Mouse (Mus musculus): ENCODE measurements at regions not wholly inside any gene's neighbourhood (a gene's known extent, or its start where the extent isn't known, plus 50 kb on each side); places are given as distances from the start of the nearest gene placed in this dataset.

DNA sequence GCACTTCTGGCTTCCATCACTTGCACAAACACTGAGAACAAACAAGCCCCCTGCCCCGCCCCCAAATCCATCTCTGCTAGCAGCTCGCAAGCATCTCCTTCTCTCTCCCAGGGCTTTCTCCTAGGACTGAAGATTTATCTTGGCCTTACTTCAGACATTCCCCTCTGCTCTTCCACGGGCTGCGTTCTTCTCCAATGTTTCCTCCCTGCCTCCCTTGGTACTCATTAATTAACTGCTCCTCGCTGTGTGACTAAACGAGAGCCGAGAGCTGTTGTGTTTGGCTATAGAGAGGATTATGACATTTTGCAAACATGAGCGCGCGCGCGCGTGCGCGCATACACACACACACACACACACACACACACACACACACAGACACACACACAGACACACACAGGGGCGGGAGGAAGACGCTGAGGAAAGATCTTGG is 164.8 kb upstream of the Ptbp2 start:
- H3K9me3 ChIP-seq (replicated peaks; ENCODE audit: control insufficient read depth, low read length) = no peaks in the 10 kb centered on the region
- peak overlapping the region; percentile 52 for H3K4me2 ChIP-seq (ENCODE audit: low read depth, low read length)
- no peaks in the 10 kb centered on the region for H3K27me3 ChIP-seq (ENCODE audit: control insufficient read depth, insufficient read depth, low read length)
- H3K4me3 ChIP-seq (replicated peaks; ENCODE audit: low read length) = peak overlapping the region; percentile 30
- WGBS = 12% methylated on average over 17 of the region's 17 CpGs
- peak; percentile 88 for ATAC-seq (ENCODE audit: insufficient read depth, low FRiP score)
- H3K9ac ChIP-seq (ENCODE audit: low read length) = 0 out of 2 replicates have a peak overlapping the region, but pooled peaks have one; percentile 8
- H3K27ac ChIP-seq (ENCODE audit: low read length) = no peak overlapping the region
- no peaks in the 10 kb centered on the region for H3K4me1 ChIP-seq (ENCODE audit: control insufficient read depth, insufficient read depth, low read length)
- no peaks in the 10 kb centered on the region for H3K36me3 ChIP-seq (ENCODE audit: control insufficient read depth, insufficient read depth, low read length)

DNA sequence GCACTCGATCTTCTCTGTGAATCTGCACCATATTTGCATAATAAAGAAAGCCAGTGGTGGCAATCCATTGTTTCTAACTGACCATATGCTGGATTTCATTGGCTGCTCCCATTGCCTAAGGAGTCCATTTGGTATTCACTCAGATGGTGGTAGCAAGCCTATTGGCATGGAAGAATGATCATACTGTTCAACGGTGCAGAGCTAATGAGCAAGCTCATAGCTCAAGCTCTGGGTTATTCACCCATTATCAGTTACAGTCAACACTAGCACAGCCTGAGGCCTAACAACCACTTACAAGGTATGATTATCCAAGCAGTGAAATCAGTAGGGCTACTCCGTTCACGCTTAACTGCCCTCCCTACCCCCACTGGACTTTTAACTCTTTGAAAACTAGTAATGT is 162.9 kb upstream of the Ptbp2 start:
- ATAC-seq (ENCODE audit: insufficient read depth, low FRiP score) = no peak
- Histone ChIP-seq H3K9me3 (replicated peaks; ENCODE audit: control insufficient read depth, low read length) (no peaks in the 10 kb centered on the region), H3K36me3 (ENCODE audit: control insufficient read depth, insufficient read depth, low read length) (no peaks in the 10 kb centered on the region), H3K4me2 (ENCODE audit: low read depth, low read length) (no peak overlapping the region), H3K27ac (ENCODE audit: low read length) (no peak overlapping the region), H3K4me3 (replicated peaks; ENCODE audit: low read length) (no peak overlapping the region), H3K4me1 (ENCODE audit: control insufficient read depth, insufficient read depth, low read length) (no peaks in the 10 kb centered on the region), H3K27me3 (ENCODE audit: control insufficient read depth, insufficient read depth, low read length) (no peaks in the 10 kb centered on the region), H3K9ac (ENCODE audit: low read length) (no peak overlapping the region)
- 80% methylated on average over 4 of the region's 4 CpGs for WGBS

DNA sequence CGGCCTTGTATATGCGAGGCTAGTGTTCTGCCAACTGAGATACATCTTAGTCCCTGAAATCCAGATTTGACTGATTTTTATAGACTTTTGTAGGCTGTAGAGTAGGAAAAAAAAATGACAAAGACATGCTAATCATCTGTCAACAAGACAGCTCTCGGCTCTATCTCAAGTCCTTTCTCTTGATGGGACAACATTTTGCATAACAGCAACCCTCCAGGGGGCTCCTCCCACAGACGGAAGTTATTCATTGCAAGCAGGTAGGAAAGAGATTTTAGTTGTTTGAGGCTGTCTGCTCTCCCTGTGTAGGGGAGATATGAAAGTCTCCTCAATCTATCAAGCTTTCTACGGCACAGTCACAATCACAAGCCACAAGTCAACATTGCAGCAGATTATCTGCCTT is 159.8 kb upstream of the Ptbp2 start:
- WGBS = 62% methylated on average over 5 of the region's 5 CpGs
- Histone ChIP-seq H3K36me3 (ENCODE audit: control insufficient read depth, insufficient read depth, low read length) (no peaks in the 10 kb centered on the region), H3K9me3 (replicated peaks; ENCODE audit: control insufficient read depth, low read length) (no peaks in the 10 kb centered on the region), H3K4me1 (ENCODE audit: control insufficient read depth, insufficient read depth, low read length) (no peaks in the 10 kb centered on the region), H3K27ac (ENCODE audit: low read length) (no peak overlapping the region), H3K27me3 (ENCODE audit: control insufficient read depth, insufficient read depth, low read length) (no peaks in the 10 kb centered on the region), H3K9ac (ENCODE audit: low read length) (no peak overlapping the region), H3K4me3 (replicated peaks; ENCODE audit: low read length) (no peak overlapping the region), H3K4me2 (ENCODE audit: low read depth, low read length) (no peak overlapping the region)
- no peak for ATAC-seq (ENCODE audit: insufficient read depth, low FRiP score)

- no peak overlapping the region for H3K27ac ChIP-seq (ENCODE audit: low read length)
- H3K4me1 ChIP-seq (ENCODE audit: control insufficient read depth, insufficient read depth, low read length) = no peaks in the 10 kb centered on the region
- no peak overlapping the region for H3K4me3 ChIP-seq (replicated peaks; ENCODE audit: low read length)
- no peaks in the 10 kb centered on the region for H3K9me3 ChIP-seq (replicated peaks; ENCODE audit: control insufficient read depth, low read length)
- no peaks in the 10 kb centered on the region for H3K36me3 ChIP-seq (ENCODE audit: control insufficient read depth, insufficient read depth, low read length)
- ATAC-seq (ENCODE audit: insufficient read depth, low FRiP score) = 0 out of 2 replicates have a peak, but pooled peaks have one; percentile 10
- no peak overlapping the region for H3K4me2 ChIP-seq (ENCODE audit: low read depth, low read length)
- no peak overlapping the region for H3K9ac ChIP-seq (ENCODE audit: low read length)
- no peaks in the 10 kb centered on the region for H3K27me3 ChIP-seq (ENCODE audit: control insufficient read depth, insufficient read depth, low read length)
- WGBS = 64% methylated on average over 1 of the region's 1 CpGs
These were observed 154.8 kb upstream of the Ptbp2 start for GRCm38 (mm10) chr3:119939091-119939490.

DNA sequence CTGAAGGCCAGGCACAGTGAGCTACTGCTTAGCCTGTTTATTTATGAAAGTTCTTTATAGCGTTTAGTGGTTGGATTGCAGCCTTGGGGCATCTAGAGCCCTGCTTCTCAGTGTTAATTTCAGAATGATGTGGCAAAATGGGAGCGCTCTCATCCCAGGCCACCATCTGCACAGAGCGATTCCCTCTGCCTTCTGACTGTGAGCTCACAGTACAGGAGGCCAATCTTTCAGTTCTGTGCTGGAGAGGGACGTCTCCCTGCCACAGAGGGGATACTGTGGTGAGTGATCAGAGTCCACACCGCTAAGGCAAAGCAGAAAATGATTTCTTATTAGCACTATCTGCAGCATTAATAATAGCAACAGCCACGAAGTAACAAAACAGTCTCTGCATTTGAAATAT is 154.2 kb upstream of the Ptbp2 start:
- WGBS = 52% methylated on average over 6 of the region's 6 CpGs
- Histone ChIP-seq H3K9me3 (replicated peaks; ENCODE audit: control insufficient read depth, low read length) (no peaks in the 10 kb centered on the region), H3K4me1 (ENCODE audit: control insufficient read depth, insufficient read depth, low read length) (peaks cover 3% of the 10 kb centered on the region), H3K9ac (ENCODE audit: low read length) (no peak overlapping the region), H3K4me2 (ENCODE audit: low read depth, low read length) (no peak overlapping the region), H3K27me3 (ENCODE audit: control insufficient read depth, insufficient read depth, low read length) (no peaks in the 10 kb centered on the region), H3K27ac (ENCODE audit: low read length) (no peak overlapping the region), H3K36me3 (ENCODE audit: control insufficient read depth, insufficient read depth, low read length) (no peaks in the 10 kb centered on the region), H3K4me3 (replicated peaks; ENCODE audit: low read length) (no peak overlapping the region)
- no peak for ATAC-seq (ENCODE audit: insufficient read depth, low FRiP score)

DNA sequence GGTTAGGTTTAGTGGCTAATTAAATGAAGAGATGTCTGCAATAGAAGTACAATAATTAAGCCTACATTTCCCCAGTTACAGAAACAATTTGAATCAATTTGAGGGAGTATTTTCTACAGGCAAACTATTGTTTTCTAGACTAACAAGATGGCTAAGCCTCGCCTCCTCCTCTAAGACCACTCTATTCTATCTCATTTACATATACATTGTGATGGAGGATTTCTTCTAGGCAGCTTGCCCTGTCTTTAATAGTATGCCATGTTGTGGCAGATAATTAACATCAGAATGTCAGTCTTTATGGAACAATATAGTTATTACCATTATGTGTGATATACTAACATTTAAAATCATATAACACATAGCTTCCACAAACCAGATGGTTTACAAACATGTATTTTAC is 152.3 kb upstream of the Ptbp2 start:
- Histone ChIP-seq H3K4me2 (ENCODE audit: low read depth, low read length) (no peak overlapping the region), H3K9ac (ENCODE audit: low read length) (no peak overlapping the region), H3K4me3 (replicated peaks; ENCODE audit: low read length) (no peak overlapping the region), H3K27ac (ENCODE audit: low read length) (no peak overlapping the region), H3K36me3 (ENCODE audit: control insufficient read depth, insufficient read depth, low read length) (no peaks in the 10 kb centered on the region), H3K4me1 (ENCODE audit: control insufficient read depth, insufficient read depth, low read length) (peaks cover 8% of the 10 kb centered on the region), H3K9me3 (replicated peaks; ENCODE audit: control insufficient read depth, low read length) (no peaks in the 10 kb centered on the region), H3K27me3 (ENCODE audit: control insufficient read depth, insufficient read depth, low read length) (no peaks in the 10 kb centered on the region)
- no peak for ATAC-seq (ENCODE audit: insufficient read depth, low FRiP score)
- 88% methylated on average over 1 of the region's 1 CpGs for WGBS

DNA sequence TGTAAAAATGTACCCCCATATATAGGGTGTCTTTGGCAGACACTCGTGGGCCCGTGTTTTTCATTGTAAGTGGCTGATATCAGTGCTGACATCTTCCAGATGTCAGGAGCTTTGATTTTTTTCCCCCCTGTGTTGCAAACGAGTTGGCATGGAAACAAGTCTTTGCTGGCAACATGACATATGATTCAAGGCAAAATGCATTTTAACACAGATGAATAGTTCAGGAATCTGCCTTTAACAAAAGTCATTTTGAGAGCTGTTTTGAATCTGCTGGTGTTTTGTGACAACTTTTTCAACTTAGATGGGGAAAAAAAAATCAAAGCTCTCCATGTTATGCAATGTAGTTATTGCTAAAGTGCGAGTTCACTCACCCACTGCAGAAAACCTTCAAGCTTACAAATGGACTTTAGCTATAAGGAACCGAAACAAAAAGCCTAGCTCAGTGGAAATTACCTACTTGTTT is 148.8 kb upstream of the Ptbp2 start:
- WGBS = 28% methylated on average over 5 of the region's 5 CpGs

GRCm38 (mm10) chr3:119928281-119928680 is 144.0 kb upstream of the Ptbp2 start:
- Histone ChIP-seq H3K9me3 (replicated peaks; ENCODE audit: control insufficient read depth, low read length) (no peaks in the 10 kb centered on the region), H3K27me3 (ENCODE audit: control insufficient read depth, insufficient read depth, low read length) (no peaks in the 10 kb centered on the region), H3K4me1 (ENCODE audit: control insufficient read depth, insufficient read depth, low read length) (peaks cover 4% of the 10 kb centered on the region), H3K9ac (ENCODE audit: low read length) (no peak overlapping the region), H3K4me2 (ENCODE audit: low read depth, low read length) (no peak overlapping the region), H3K27ac (ENCODE audit: low read length) (no peak overlapping the region), H3K4me3 (replicated peaks; ENCODE audit: low read length) (no peak overlapping the region), H3K36me3 (ENCODE audit: control insufficient read depth, insufficient read depth, low read length) (no peaks in the 10 kb centered on the region)
- WGBS = 52% methylated on average over 2 of the region's 2 CpGs
- no peak for ATAC-seq (ENCODE audit: insufficient read depth, low FRiP score)

More for the DNA sequence above, 148.8 kb upstream of the Ptbp2 start:
- Histone ChIP-seq H3K27ac (ENCODE audit: low read length) (no peak overlapping the region), H3K9me3 (replicated peaks; ENCODE audit: control insufficient read depth, low read length) (no peaks in the 10 kb centered on the region), H3K27me3 (ENCODE audit: control insufficient read depth, insufficient read depth, low read length) (no peaks in the 10 kb centered on the region), H3K4me1 (ENCODE audit: control insufficient read depth, insufficient read depth, low read length) (peaks cover 8% of the 10 kb centered on the region), H3K4me3 (replicated peaks; ENCODE audit: low read length) (no peak overlapping the region), H3K9ac (ENCODE audit: low read length) (no peak overlapping the region), H3K36me3 (ENCODE audit: control insufficient read depth, insufficient read depth, low read length) (no peaks in the 10 kb centered on the region), H3K4me2 (ENCODE audit: low read depth, low read length) (no peak overlapping the region)
- no peak for ATAC-seq (ENCODE audit: insufficient read depth, low FRiP score)

DNA sequence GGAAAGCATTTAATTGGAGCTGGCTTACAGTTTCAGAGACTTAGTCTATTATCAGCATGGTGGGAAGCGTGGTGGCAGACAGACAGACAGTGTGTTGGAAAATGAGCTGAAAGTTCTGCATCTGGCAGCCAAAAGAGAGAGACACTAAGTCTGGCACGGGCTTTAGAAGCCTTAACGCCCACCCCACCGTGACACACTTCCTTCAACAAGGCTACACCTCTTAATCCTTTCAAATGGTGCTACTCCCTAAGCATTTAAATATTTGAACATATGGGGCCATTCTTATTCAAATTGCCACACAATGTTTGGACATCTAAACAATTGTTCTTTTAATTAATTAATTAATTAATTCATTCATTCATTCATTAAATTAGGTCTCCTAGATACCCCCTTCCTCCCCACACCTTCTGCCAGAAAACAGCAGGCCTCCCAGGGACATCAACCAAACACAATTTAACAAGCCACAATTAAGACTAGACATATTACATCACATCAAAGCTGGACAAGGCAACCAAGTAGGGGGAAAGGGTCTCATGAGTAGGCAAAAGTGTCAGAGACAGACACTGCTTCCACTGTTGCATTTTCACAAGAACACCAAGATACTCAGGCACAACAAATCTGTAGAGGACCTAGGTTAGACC is 135.4 kb upstream of the Ptbp2 start:
- Histone ChIP-seq H3K36me3 (ENCODE audit: control insufficient read depth, insufficient read depth, low read length) (no peaks in the 10 kb centered on the region), H3K9ac (ENCODE audit: low read length) (no peak overlapping the region), H3K4me1 (ENCODE audit: control insufficient read depth, insufficient read depth, low read length) (no peaks in the 10 kb centered on the region), H3K9me3 (replicated peaks; ENCODE audit: control insufficient read depth, low read length) (no peaks in the 10 kb centered on the region), H3K4me2 (ENCODE audit: low read depth, low read length) (no peak overlapping the region), H3K27ac (ENCODE audit: low read length) (no peak overlapping the region), H3K27me3 (ENCODE audit: control insufficient read depth, insufficient read depth, low read length) (no peaks in the 10 kb centered on the region), H3K4me3 (replicated peaks; ENCODE audit: low read length) (no peak overlapping the region)
- 83% methylated on average over 4 of the region's 4 CpGs for WGBS
- ATAC-seq (ENCODE audit: insufficient read depth, low FRiP score) = no peak
